Mouse (Mus musculus) hindbrain, embryonic 16.5 days (tissue): Measurements from ENCODE around the gene Bcl6. TPM values are rescaled to one million over a fixed set of nuclear protein-coding genes. Genes with fewer than 3 reads are reported as not detected.
A peak's percentile ranks its signal among the peaks of the same experiment; 100 is the strongest.

Experiments used
- ATAC-seq: fragments of 200-750 bp; cut with Nextera tagmentation; 2 replicates; pipeline ENCODE4 v1.8.0; 2017; ENCODE audit warnings: moderate TSS enrichment, moderate library complexity
- H3K27ac ChIP-seq: fragments of 300-500 bp; sonication (generic); 2 replicates; pipeline ENCODE4 v1.5.1; 2014; ENCODE audit warnings: low read depth, mild to moderate bottlenecking, control low read depth, low read length, moderate library complexity
- H3K27me3 ChIP-seq: fragments of 300-500 bp; sonication (generic); replicated peaks from 2 replicates; pipeline ENCODE4 v1.6.1; 2014; ENCODE audit warnings: low read length; ENCODE audit not compliant: control insufficient read depth, insufficient read depth
- H3K36me3 ChIP-seq: fragments of 300-500 bp; sonication (generic); 2 replicates; pipeline ENCODE4 v1.6.1; 2014; ENCODE audit warnings: mild to moderate bottlenecking, low read length, moderate library complexity, mixed read lengths; ENCODE audit not compliant: control insufficient read depth, insufficient read depth
- H3K4me1 ChIP-seq: fragments of 300-500 bp; sonication (generic); 2 replicates; pipeline ENCODE4 v1.6.1; 2014; ENCODE audit warnings: low read depth, low read length; ENCODE audit not compliant: control insufficient read depth, insufficient read depth
- H3K4me2 ChIP-seq: fragments of 300-500 bp; sonication (generic); 2 replicates; pipeline ENCODE4 v1.6.1; 2014; ENCODE audit warnings: mild to moderate bottlenecking, low read length, control low read depth, moderate library complexity
- H3K4me3 ChIP-seq: fragments of 300-500 bp; sonication (generic); 2 replicates; pipeline ENCODE4 v1.5.1; 2014; ENCODE audit warnings: mild to moderate bottlenecking, low read length, control low read depth, moderate library complexity
- H3K9ac ChIP-seq: fragments of 300-500 bp; sonication (generic); 2 replicates; pipeline ENCODE4 v1.6.1; 2014; ENCODE audit warnings: low read depth, mild to moderate bottlenecking, control low read depth, low read length, moderate library complexity
- H3K9me3 ChIP-seq: fragments of 300-500 bp; sonication (generic); 2 replicates; pipeline ENCODE4 v1.6.1; 2014; ENCODE audit warnings: mild to moderate bottlenecking, low read length, moderate library complexity; ENCODE audit not compliant: control insufficient read depth
- WGBS: fragments of 180-500 bp; shearing (Covaris S2); extraction: QIAGEN DNeasy Blood & Tissue Kit; methylation state at CpG from one replicate; pipeline ENCODE4 v1.1.7; 2014; 5-methylcytosine and 5-hydroxymethylcytosine counted together
- polyA plus RNA-seq: library from polyadenylated mRNA; unstranded; fragments of >200 nt; fragmentation: Nextera tagmentation; extraction: Ambion mirVana; gene quantifications from 2 replicates; pipeline ENCODE4 v1.2.1, GENCODE M21; 2015

Bcl6 gene
- polyA plus RNA-seq = 0.76 and 0.79 TPM in 2 replicates

DNA sequence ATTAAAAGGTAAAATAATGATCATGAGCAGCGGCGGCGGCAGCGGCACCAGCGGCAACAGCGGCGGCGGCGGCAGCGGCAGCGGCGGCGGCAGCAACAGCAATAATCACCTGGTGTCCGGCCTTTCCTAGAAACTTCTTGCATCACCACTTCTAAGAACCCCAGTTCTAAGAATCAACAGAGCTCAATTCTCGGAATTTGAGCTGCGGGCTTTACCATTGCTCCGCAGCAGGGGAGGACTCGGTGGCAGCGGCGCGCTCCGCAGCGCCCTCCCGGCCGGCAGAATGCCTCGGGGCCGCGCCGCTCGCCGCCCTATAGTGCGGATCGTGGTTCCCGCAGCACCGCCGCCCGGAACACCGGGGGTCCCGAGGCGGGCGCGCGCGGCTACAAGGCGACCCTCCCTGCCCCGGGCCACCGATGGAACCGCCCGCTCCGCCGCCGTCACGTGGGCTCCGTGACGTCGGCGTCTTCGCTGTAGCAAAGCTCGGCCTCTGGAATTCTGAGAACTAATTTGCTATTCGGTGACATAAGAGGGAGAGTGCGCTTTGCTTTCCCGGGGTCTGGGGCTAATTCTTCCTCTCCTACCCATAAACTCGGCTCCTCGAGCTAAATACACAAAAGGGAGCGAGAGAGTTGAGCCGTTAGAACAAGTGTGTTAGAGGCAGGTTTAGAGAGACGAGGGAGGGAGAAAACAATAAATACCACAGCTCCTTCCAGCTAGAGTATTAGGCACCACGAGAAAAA, at the start of gene Bcl6, which contains the start of gene Gm37419:
Gene Bcl6, minus strand, starts transcription at position 387 of the 743 bp plus-strand sequence.
Gene Gm37419, plus strand, starts transcription at position 17 of the 743 bp plus-strand sequence.
- peak; percentile 89 for ATAC-seq
- Histone ChIP-seq H3K4me1 (peaks cover 18% of the 10 kb centered on the region), H3K27me3 (peaks cover 4% of the 10 kb centered on the region; the same call in 1 of the 2 replicates), H3K4me3 (peak within 1 kb of the TSS; percentile 62), H3K36me3 (no peaks in the 10 kb centered on the region), H3K27ac (peak within 1 kb of the TSS; percentile 99), H3K9me3 (no peaks in the 10 kb centered on the region), H3K4me2 (peak within 1 kb of the TSS; percentile 83), H3K9ac (peak within 1 kb of the TSS; percentile 90)
- WGBS = under 1% methylated on average over 66 of the region's 68 CpGs

GRCm38 (mm10) chr16:24036398-24036797, 47.7 kb upstream of the Bcl6 start:
- no peak overlapping the region for H3K27ac ChIP-seq
- no peak for ATAC-seq
- no peaks in the 10 kb centered on the region for H3K36me3 ChIP-seq
- no peak overlapping the region for H3K4me2 ChIP-seq
- 88% methylated on average over 3 of the region's 3 CpGs for WGBS
- H3K9ac ChIP-seq = no peak overlapping the region
- H3K27me3 ChIP-seq = no peaks in the 10 kb centered on the region
- no peak overlapping the region for H3K4me3 ChIP-seq
- H3K9me3 ChIP-seq = no peaks in the 10 kb centered on the region
- no peaks in the 10 kb centered on the region for H3K4me1 ChIP-seq

- no peak overlapping the region for H3K27ac ChIP-seq
- H3K27me3 ChIP-seq = no peaks in the 10 kb centered on the region
- H3K9ac ChIP-seq = no peak overlapping the region
- no peaks in the 10 kb centered on the region for H3K36me3 ChIP-seq
- no peak overlapping the region for H3K4me3 ChIP-seq
- H3K4me2 ChIP-seq = no peak overlapping the region
- ATAC-seq = no peak
- no peaks in the 10 kb centered on the region for H3K4me1 ChIP-seq
- H3K9me3 ChIP-seq = no peaks in the 10 kb centered on the region
Observed at GRCm38 (mm10) chr16:24035767-24036166, 47.1 kb upstream of the Bcl6 start.

GRCm38 (mm10) chr16:24034450-24034849, 45.8 kb upstream of the Bcl6 start:
- Histone ChIP-seq H3K9ac (no peak overlapping the region), H3K4me3 (no peak overlapping the region), H3K27ac (no peak overlapping the region), H3K36me3 (no peaks in the 10 kb centered on the region), H3K27me3 (no peaks in the 10 kb centered on the region), H3K4me2 (no peak overlapping the region), H3K9me3 (no peaks in the 10 kb centered on the region), H3K4me1 (no peaks in the 10 kb centered on the region)
- ATAC-seq = no peak
- whole genome bisulfite sequencing = 67% methylated on average over 2 of the region's 2 CpGs

- Histone ChIP-seq H3K4me1 (no peaks in the 10 kb centered on the region), H3K4me2 (no peak overlapping the region), H3K4me3 (no peak overlapping the region), H3K9me3 (no peaks in the 10 kb centered on the region), H3K27me3 (no peaks in the 10 kb centered on the region), H3K36me3 (no peaks in the 10 kb centered on the region), H3K9ac (no peak overlapping the region), H3K27ac (no peak overlapping the region)
- WGBS = 89% methylated on average over 5 of the region's 5 CpGs
- no peak for ATAC-seq
Observed at GRCm38 (mm10) chr16:24033259-24033658, 44.6 kb upstream of the Bcl6 start.

DNA sequence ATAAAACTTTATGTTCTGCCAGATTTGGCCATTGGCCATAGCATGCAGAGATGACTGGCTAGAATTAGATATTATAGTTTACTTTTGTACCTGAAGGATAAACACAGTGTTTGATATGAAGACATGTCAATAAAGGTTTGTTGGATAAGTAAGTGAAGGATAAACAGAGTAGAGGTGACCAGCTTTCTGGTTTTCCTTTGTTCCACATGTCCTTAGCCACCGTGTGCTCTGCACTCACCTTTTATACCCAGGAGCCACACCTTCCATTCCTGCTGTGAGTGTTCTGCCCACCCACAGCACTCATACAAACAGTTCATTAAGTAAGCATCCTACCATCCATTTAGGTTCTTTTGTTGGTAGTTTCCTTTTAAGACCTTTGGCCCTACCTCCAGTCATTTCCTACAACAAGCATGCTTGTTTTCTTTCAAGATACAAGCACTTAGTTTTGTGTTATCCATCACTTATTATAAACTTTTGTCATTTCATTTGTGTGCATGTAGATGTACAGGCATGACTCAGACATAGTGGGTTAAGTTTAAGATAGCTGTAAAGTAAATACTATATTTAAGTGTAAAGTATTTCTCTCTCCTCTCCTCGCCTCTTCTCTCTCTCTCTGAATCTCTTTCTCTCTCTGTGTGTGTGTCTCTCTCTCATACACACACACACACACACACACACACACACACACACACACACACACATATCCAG, 41.5 kb upstream of the Bcl6 start:
- H3K9me3 ChIP-seq = no peaks in the 10 kb centered on the region
- no peak overlapping the region for H3K9ac ChIP-seq
- H3K27me3 ChIP-seq = no peaks in the 10 kb centered on the region
- 84% methylated on average over 2 of the region's 2 CpGs for WGBS
- no peak overlapping the region for H3K27ac ChIP-seq
- H3K4me3 ChIP-seq = no peak overlapping the region
- no peaks in the 10 kb centered on the region for H3K4me1 ChIP-seq
- H3K36me3 ChIP-seq = no peaks in the 10 kb centered on the region
- no peak for ATAC-seq
- H3K4me2 ChIP-seq = no peak overlapping the region

DNA sequence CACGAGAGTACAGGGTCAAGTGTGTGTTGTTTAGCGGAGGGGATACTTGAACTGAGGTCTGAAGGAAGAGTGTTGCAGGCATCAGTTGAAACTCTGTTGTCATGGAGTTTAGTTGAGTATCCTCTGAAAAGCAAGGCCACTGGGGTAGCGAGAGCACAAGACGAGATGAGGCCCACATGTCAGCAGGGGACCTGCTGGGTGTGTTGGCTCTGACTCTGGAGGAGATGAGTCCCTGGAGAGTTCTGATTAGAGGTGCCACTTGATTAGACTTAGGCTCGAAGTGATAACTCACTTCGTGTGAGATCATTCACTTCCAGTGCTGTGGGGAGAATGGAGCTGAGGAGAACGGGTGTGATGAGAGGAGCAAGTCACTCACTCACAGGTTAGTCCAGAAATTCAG, 36.8 kb upstream of the Bcl6 start:
- Histone ChIP-seq H3K27me3 (no peaks in the 10 kb centered on the region), H3K4me1 (no peaks in the 10 kb centered on the region), H3K9me3 (no peaks in the 10 kb centered on the region), H3K9ac (no peak overlapping the region), H3K4me3 (no peak overlapping the region), H3K36me3 (no peaks in the 10 kb centered on the region), H3K27ac (no peak overlapping the region), H3K4me2 (no peak overlapping the region)
- 74% methylated on average over 7 of the region's 7 CpGs for WGBS
- ATAC-seq = no peak

GRCm38 (mm10) chr16:24022605-24023004, 34.0 kb upstream of the Bcl6 start:
- Histone ChIP-seq H3K9me3 (no peaks in the 10 kb centered on the region), H3K4me3 (no peak overlapping the region), H3K27ac (no peak overlapping the region), H3K4me1 (no peaks in the 10 kb centered on the region), H3K4me2 (no peak overlapping the region), H3K9ac (no peak overlapping the region), H3K36me3 (no peaks in the 10 kb centered on the region), H3K27me3 (no peaks in the 10 kb centered on the region)
- no peak for ATAC-seq
- 88% methylated on average over 4 of the region's 4 CpGs for WGBS

DNA sequence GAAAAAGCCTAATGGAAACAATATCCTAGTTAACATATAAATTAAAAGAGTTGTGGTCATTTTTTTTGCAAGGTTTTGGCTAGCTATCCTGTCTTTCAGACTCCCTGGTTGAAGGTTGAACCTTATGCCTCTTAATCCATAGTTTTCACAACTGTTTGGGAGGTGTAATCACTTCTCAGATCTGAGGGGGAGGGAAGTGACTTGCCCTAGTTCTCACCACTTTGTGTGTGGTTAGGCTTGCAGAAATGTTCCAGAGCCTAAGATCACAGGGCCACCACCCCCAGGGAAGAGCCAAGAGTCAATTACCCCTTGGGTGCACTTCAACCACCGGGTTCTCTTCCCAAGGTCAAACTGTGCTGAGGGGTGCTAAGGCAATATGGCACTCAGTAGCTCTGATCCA, 33.1 kb upstream of the Bcl6 start:
- Histone ChIP-seq H3K4me1 (no peaks in the 10 kb centered on the region), H3K27ac (no peak overlapping the region), H3K4me3 (no peak overlapping the region), H3K9me3 (no peaks in the 10 kb centered on the region), H3K4me2 (no peak overlapping the region), H3K36me3 (no peaks in the 10 kb centered on the region), H3K27me3 (no peaks in the 10 kb centered on the region), H3K9ac (no peak overlapping the region)
- no peak for ATAC-seq
- WGBS = 77% methylated on average over 1 of the region's 1 CpGs
